Mouse (Mus musculus) thymus, postnatal 4 days (tissue): Measurements from ENCODE around the gene Sf3b6.
A peak's percentile ranks its signal among the peaks of the same experiment; 100 is the strongest.
"Not testable (repeated sequence)": the region's sequence is repeated elsewhere in the genome, so short reads cannot be mapped to it uniquely, and the experiment has no call there.

Experiments
- DNase-seq: peaks from one replicate; pipeline ENCODE4 v3.0.0; 2021

Sf3b6 gene

GRCm38 (mm10) chr12:4817361-4818101 lies at the start of gene Sf3b6:
Gene Sf3b6 (plus strand): TSS chr12:4817544.
- DNase-seq, result peak; percentile 100

- DNase-seq, result peak; percentile 98
These were observed 48.6 kb upstream of the Sf3b6 start, which contains the start of the genes Pfn4 and Fam228b for GRCm38 (mm10) chr12:4768492-4769332. Gene Pfn4 (plus strand): TSS chr12:4769022. Gene Fam228b (minus strand): TSS chr12:4769267.

- DNase-seq, result no peak
These were observed 48.0 kb upstream of the Sf3b6 start for GRCm38 (mm10) chr12:4769333-4769723.

- no peak for DNase-seq
These were observed 42.3 kb upstream of the Sf3b6 start for GRCm38 (mm10) chr12:4774895-4775587.

GRCm38 (mm10) chr12:4775588-4775949 lies 41.8 kb upstream of the Sf3b6 start:
- peak; percentile 45 for DNase-seq

- no peak for DNase-seq
These were observed 39.6 kb upstream of the Sf3b6 start for GRCm38 (mm10) chr12:4777734-4778133.

- no peak for DNase-seq
These were observed 37.1 kb upstream of the Sf3b6 start for GRCm38 (mm10) chr12:4780245-4780644.

GRCm38 (mm10) chr12:4781270-4781669 lies 36.1 kb upstream of the Sf3b6 start:
- DNase-seq, result peak; percentile 31

GRCm38 (mm10) chr12:4781725-4782404 lies 35.5 kb upstream of the Sf3b6 start:
- not testable (repeated sequence) for DNase-seq

- DNase-seq, result peak; percentile 41
These were observed 33.7 kb upstream of the Sf3b6 start for GRCm38 (mm10) chr12:4783598-4783997.

- DNase-seq, result no peak
These were observed 32.9 kb upstream of the Sf3b6 start for GRCm38 (mm10) chr12:4784466-4784865.

GRCm38 (mm10) chr12:4788128-4788527 lies 29.2 kb upstream of the Sf3b6 start:
- not testable (repeated sequence) for DNase-seq

- DNase-seq, result peak; percentile 66
These were observed 23.6 kb upstream of the Sf3b6 start for GRCm38 (mm10) chr12:4793718-4794117.

GRCm38 (mm10) chr12:4797471-4797870 lies 19.9 kb upstream of the Sf3b6 start:
- DNase-seq, result not testable (repeated sequence)

- DNase-seq, result no peak
These were observed 6.3 kb upstream of the Sf3b6 start for GRCm38 (mm10) chr12:4811036-4811435.

GRCm38 (mm10) chr12:4811705-4812104 lies 5.6 kb upstream of the Sf3b6 start:
- DNase-seq, result no peak

- no peak for DNase-seq
These were observed 3.7 kb upstream of the Sf3b6 start for GRCm38 (mm10) chr12:4813636-4814035.

- no peak for DNase-seq
These were observed 524 bp upstream of the Sf3b6 start for GRCm38 (mm10) chr12:4816680-4817360.

GRCm38 (mm10) chr12:4827256-4827655 lies 9.9 kb downstream of the Sf3b6 start:
- DNase-seq, result no peak

GRCm38 (mm10) chr12:4836959-4837358 lies 19.6 kb downstream of the Sf3b6 start:
- DNase-seq, result no peak

- DNase-seq, result no peak
These were observed 22.7 kb downstream of the Sf3b6 start for GRCm38 (mm10) chr12:4840010-4840409.

- DNase-seq, result no peak
These were observed 23.4 kb downstream of the Sf3b6 start for GRCm38 (mm10) chr12:4840741-4841140.
